In the genomic region with DNA sequence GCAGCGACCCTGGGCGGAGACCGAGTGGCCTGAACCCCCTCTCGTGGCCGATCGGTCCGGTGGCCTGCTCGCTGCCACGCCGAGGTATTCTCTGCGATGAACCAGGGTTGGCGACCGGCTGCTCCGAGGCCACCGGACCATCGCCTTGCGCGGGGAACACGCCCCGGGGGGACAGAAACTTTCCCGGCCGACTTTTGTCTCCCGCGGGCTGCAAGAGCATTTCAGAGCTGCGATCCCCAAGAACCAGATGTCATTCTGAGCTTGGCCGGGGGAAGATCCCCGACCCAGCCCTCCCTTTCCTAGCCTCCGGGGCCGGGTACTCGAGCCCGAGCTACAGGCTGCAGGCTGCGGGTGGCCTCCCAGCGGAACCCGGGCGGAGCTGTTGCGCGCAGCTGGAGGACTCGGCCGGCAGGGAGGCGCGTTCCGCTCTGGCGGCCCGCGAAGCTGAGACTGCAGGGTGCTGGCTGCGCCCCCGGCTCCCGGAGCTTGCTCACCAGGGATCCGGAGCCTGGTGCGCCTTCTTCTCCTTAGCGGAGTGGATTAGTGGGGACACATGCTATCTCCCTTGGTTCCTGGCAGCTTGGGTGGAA, we compare ENCODE assay signal across 7 mouse cellular contexts. TPM values are rescaled to one million over a fixed set of nuclear protein-coding genes. Genes with fewer than 3 reads are reported as not detected.
A peak's percentile ranks its signal among the peaks of the same experiment; 100 is the strongest.
DNase-seq lines count a peak whose midpoint lies in the region; ATAC-seq and TF ChIP-seq lines count a peak whose summit lies in the region.

No protein-coding gene starts in this region.

- ATAC-seq in intestine, postnatal 0 days: no peak
- ATAC-seq in limb, embryonic 11.5 days (ENCODE audit: insufficient number of reproducible peaks, low FRiP score, low TSS enrichment, low read depth): peak; percentile 27; the same call in 1 of the 2 replicates
- no peak for ATAC-seq in midbrain, embryonic 14.5 days (ENCODE audit: low FRiP score, low TSS enrichment)

- no peak overlapping the region for H3K27ac ChIP-seq in intestine, postnatal 0 days (ENCODE audit: low read depth, low read length)
- no peak overlapping the region for H3K27ac ChIP-seq in limb, embryonic 11.5 days (replicated peaks; ENCODE audit: low read depth, low read length)
- peak overlapping the region; percentile 87 for H3K27ac ChIP-seq in midbrain, embryonic 14.5 days (replicated peaks; ENCODE audit: low read depth, low read length)

- peaks cover 7% of the 10 kb centered on the region; the same call in 1 of the 2 replicates for H3K4me1 ChIP-seq in intestine, postnatal 0 days (replicated peaks; ENCODE audit: control insufficient read depth, insufficient read depth, low read length)
- peaks cover 9% of the 10 kb centered on the region; the same call in 1 of the 2 replicates for H3K4me1 ChIP-seq in limb, embryonic 11.5 days (ENCODE audit: control insufficient read depth, insufficient read depth, low read length)
- H3K4me1 ChIP-seq in midbrain, embryonic 14.5 days (ENCODE audit: control insufficient read depth, insufficient read depth, low read length): peaks cover 29% of the 10 kb centered on the region

- peaks cover 30% of the 10 kb centered on the region for H3K27me3 ChIP-seq in intestine, postnatal 0 days (replicated peaks; ENCODE audit: control insufficient read depth, insufficient read depth, low read length)
- peaks cover 17% of the 10 kb centered on the region; the same call in 1 of the 2 replicates for H3K27me3 ChIP-seq in limb, embryonic 11.5 days (ENCODE audit: control insufficient read depth, insufficient read depth, low read length)
- peaks cover 4% of the 10 kb centered on the region; the same call in 1 of the 2 replicates for H3K27me3 ChIP-seq in midbrain, embryonic 14.5 days (ENCODE audit: control insufficient read depth, insufficient read depth, low read length)

- H3K9ac ChIP-seq in intestine, postnatal 0 days (ENCODE audit: low read depth, low read length): 0 out of 2 replicates have a peak overlapping the region, but pooled peaks have one; percentile 42
- peak overlapping the region; percentile 57 for H3K9ac ChIP-seq in limb, embryonic 11.5 days (ENCODE audit: low read length)
- H3K9ac ChIP-seq in midbrain, embryonic 14.5 days (replicated peaks; ENCODE audit: low read length): peak overlapping the region; percentile 81

- peak; percentile 33 to 50 for DNase-seq in adrenal gland, adult 18-20 months (ENCODE audit: low spot score in 2 of 2)
- DNase-seq in cerebellum, postnatal 14 days: peak; percentile 36 to 53
- DNase-seq in gastrocnemius, postnatal 36 days: peak; percentile 10 to 31
- peak; percentile 74 for DNase-seq in limb, embryonic 11.5 days (ENCODE audit: low spot score)
- DNase-seq in midbrain, embryonic 14.5 days: peak; percentile 75
- peak; percentile 47 for DNase-seq in testis, postnatal 10 days (ENCODE audit: low spot score)

- no peak for TF ChIP-seq CTCF in intestine, postnatal 0 days (IDR thresholded peaks at IDR 0.05; ENCODE audit: low read depth)

- under 1% methylated on average over 50 of the region's 51 CpGs for WGBS in intestine, postnatal 0 days
- under 1% methylated on average over 51 of the region's 51 CpGs for WGBS in limb, embryonic 11.5 days
- WGBS in midbrain, embryonic 14.5 days: under 1% methylated on average over 50 of the region's 51 CpGs

- intact Hi-C loops in gastrocnemius, postnatal 36 days (cut with DNase I): no loop called here

- H3K9me3 ChIP-seq in intestine, postnatal 0 days (ENCODE audit: control insufficient read depth): no peaks in the 10 kb centered on the region
- H3K9me3 ChIP-seq in limb, embryonic 11.5 days (ENCODE audit: control insufficient read depth, low read length): no peaks in the 10 kb centered on the region
- no peaks in the 10 kb centered on the region for H3K9me3 ChIP-seq in midbrain, embryonic 14.5 days (ENCODE audit: control insufficient read depth, low read length)

- H3K36me3 ChIP-seq in intestine, postnatal 0 days (ENCODE audit: control insufficient read depth, insufficient read depth): no peaks in the 10 kb centered on the region
- no peaks in the 10 kb centered on the region for H3K36me3 ChIP-seq in limb, embryonic 11.5 days (ENCODE audit: control insufficient read depth, insufficient read depth, low read length)
- H3K36me3 ChIP-seq in midbrain, embryonic 14.5 days (ENCODE audit: control insufficient read depth, insufficient read depth, low read length): no peaks in the 10 kb centered on the region

- peak overlapping the region; percentile 99 for H3K4me2 ChIP-seq in intestine, postnatal 0 days (replicated peaks; ENCODE audit: low read depth)
- H3K4me2 ChIP-seq in limb, embryonic 11.5 days (ENCODE audit: low read depth, severe bottlenecking): peak overlapping the region; percentile 99
- peak overlapping the region; percentile 65 for H3K4me2 ChIP-seq in midbrain, embryonic 14.5 days (ENCODE audit: low read length)

- H3K4me3 ChIP-seq in intestine, postnatal 0 days (ENCODE audit: low read depth, low read length): peak overlapping the region; percentile 60
- peak overlapping the region; percentile 58 for H3K4me3 ChIP-seq in limb, embryonic 11.5 days (ENCODE audit: low read depth, low read length)
- H3K4me3 ChIP-seq in midbrain, embryonic 14.5 days (replicated peaks; ENCODE audit: low read depth, low read length): peak overlapping the region; percentile 73

RNA-seq across cellular contexts. Expression of gene Cdh4, which starts 1.1 kb away (rescaled TPM):
- 1 to 10 TPM; 2.6 to 4.3 TPM for total RNA-seq in adrenal gland, adult 18-20 months (2021)
- total RNA-seq in gastrocnemius, postnatal 36 days (2021): 1 to 10 TPM; 5.1 to 8.2 TPM
- polyA plus RNA-seq in intestine, postnatal 0 days (2015; fragmentation: Nextera tagmentation; extraction: Ambion mirVana): 2.4 and 3.0 TPM in 2 replicates
- polyA plus RNA-seq in limb, embryonic 11.5 days (2014; fragmentation: Nextera tagmentation; extraction: Ambion mirVana): 3.1 and 3.2 TPM in 2 replicates
- polyA plus RNA-seq in midbrain, embryonic 14.5 days (2014; fragmentation: Nextera tagmentation; extraction: Ambion mirVana): 42.8 and 50.5 TPM in 2 replicates

Comparison
In these comparisons a context has a peak if more than half of its experiments do, and no peak if none do; other contexts are left out.
1. DNase-seq: peak in every context shown above with its lines; median percentile 75 in midbrain, embryonic 14.5 days; 74 in limb, embryonic 11.5 days; 47 in testis, postnatal 10 days; 44 in cerebellum, postnatal 14 days; 42 in adrenal gland, adult 18-20 months; 20 in gastrocnemius, postnatal 36 days.
2. RNA of gene Cdh4, which starts 1.1 kb away (polyA plus RNA-seq): 42.8 to 50.5 TPM in midbrain, embryonic 14.5 days; 3.1 to 3.2 TPM in limb, embryonic 11.5 days and 2.4 to 3.0 TPM in intestine, postnatal 0 days; every median in the first group is over 10 times any median in the second.
3. Peak in every context shown above with its lines, with median percentiles within 50 percentile points of each other: H3K4me2 ChIP-seq, H3K4me3 ChIP-seq and H3K9ac ChIP-seq.